9 mouse cellular contexts compared by ENCODE assay signal in genomic region chr19:29648550-29648914, GRCm38 (mm10). TPM values are rescaled to one million over a fixed set of nuclear protein-coding genes. Genes with fewer than 3 reads are reported as not detected.
A peak's percentile ranks its signal among the peaks of the same experiment; 100 is the strongest.
DNase-seq lines count a peak whose midpoint lies in the region; ATAC-seq and TF ChIP-seq lines count a peak whose summit lies in the region.
"Had no signal": no experiment of that assay in that cellular context is flagged by ENCODE, and none has a peak within 500 bp of the region (broad histone marks: within the 10 kb centered on the region; RNA-seq: fewer than 3 reads in every experiment).

No protein-coding gene starts in this region.

- H3K9ac ChIP-seq in kidney, embryonic 16.5 days (replicated peaks; ENCODE audit: low read length) = 0 out of 2 replicates have a peak overlapping the region, but pooled peaks have one; percentile 16
- H3K9ac ChIP-seq in embryonic facial prominence, embryonic 13.5 days = no peak overlapping the region; the same call in 1 of the 2 replicates
- peak overlapping the region; percentile 91 for H3K9ac ChIP-seq in hindbrain, postnatal 0 days (replicated peaks; ENCODE audit: low read length)
- H3K9ac ChIP-seq in midbrain, embryonic 16.5 days (ENCODE audit: low read depth, low read length) = peak overlapping the region; percentile 81; the same call in 1 of the 2 replicates

- H3K4me3 ChIP-seq in kidney, embryonic 16.5 days (ENCODE audit: low read length) = peak overlapping the region; percentile 86
- peak overlapping the region; percentile 86 for H3K4me3 ChIP-seq in embryonic facial prominence, embryonic 13.5 days
- peak overlapping the region; percentile 89 for H3K4me3 ChIP-seq in hindbrain, postnatal 0 days (ENCODE audit: low read length)
- peak overlapping the region; percentile 76 for H3K4me3 ChIP-seq in midbrain, embryonic 16.5 days (ENCODE audit: low read depth, low read length)

- 30% methylated on average over 4 of the region's 4 CpGs for WGBS in kidney, embryonic 16.5 days
- WGBS in embryonic facial prominence, embryonic 13.5 days = 33% methylated on average over 4 of the region's 4 CpGs
- WGBS in hindbrain, postnatal 0 days = 28% methylated on average over 4 of the region's 4 CpGs
- WGBS in midbrain, embryonic 16.5 days = 21% methylated on average over 4 of the region's 4 CpGs

- peak overlapping the region; percentile 29; the same call in 1 of the 2 replicates for H3K4me2 ChIP-seq in kidney, embryonic 16.5 days (replicated peaks; ENCODE audit: low read depth, low read length)
- peak overlapping the region; percentile 60 for H3K4me2 ChIP-seq in embryonic facial prominence, embryonic 13.5 days
- peak overlapping the region; percentile 68 for H3K4me2 ChIP-seq in hindbrain, postnatal 0 days (ENCODE audit: low read depth, low read length)
- peak overlapping the region; percentile 56 for H3K4me2 ChIP-seq in midbrain, embryonic 16.5 days (ENCODE audit: low read length)

- no peaks in the 10 kb centered on the region for H3K27me3 ChIP-seq in kidney, embryonic 16.5 days (ENCODE audit: insufficient read depth, low read length)
- no peaks in the 10 kb centered on the region for H3K27me3 ChIP-seq in embryonic facial prominence, embryonic 13.5 days
- no peaks in the 10 kb centered on the region for H3K27me3 ChIP-seq in hindbrain, postnatal 0 days (ENCODE audit: insufficient read depth, low read length)
- no peaks in the 10 kb centered on the region for H3K27me3 ChIP-seq in midbrain, embryonic 16.5 days (ENCODE audit: control insufficient read depth, insufficient read depth, low read depth, low read length)

- TF ChIP-seq CTCF in hindbrain, postnatal 0 days (IDR thresholded peaks at IDR 0.05; ENCODE audit: low read depth) = no peak

- 0 out of 2 replicates have a peak, but pooled peaks cover 6% of the 10 kb centered on the region for H3K4me1 ChIP-seq in kidney, embryonic 16.5 days (ENCODE audit: insufficient read depth, low read length)
- H3K4me1 ChIP-seq in embryonic facial prominence, embryonic 13.5 days = peaks cover 12% of the 10 kb centered on the region
- H3K4me1 ChIP-seq in hindbrain, postnatal 0 days (ENCODE audit: insufficient read depth, low read length) = no peaks in the 10 kb centered on the region
- H3K4me1 ChIP-seq in midbrain, embryonic 16.5 days (ENCODE audit: control insufficient read depth, insufficient read depth, low read length) = peaks cover 5% of the 10 kb centered on the region

- no peak for DNase-seq in kidney, postnatal 14 days
- DNase-seq in hindbrain, postnatal 0 days (ENCODE audit: low spot score) = no peak
- no peak for DNase-seq in ovary, postnatal 36 days (ENCODE audit: low spot score)
- DNase-seq in adrenal gland, postnatal 14 days = no peak
- no peak for DNase-seq in spleen, postnatal 14 days (ENCODE audit: low spot score in 2 of 2)

- peaks cover 4% of the 10 kb centered on the region; the same call in 1 of the 2 replicates for H3K9me3 ChIP-seq in kidney, embryonic 16.5 days (ENCODE audit: low read length)
- peaks cover 3% of the 10 kb centered on the region; the same call in 1 of the 2 replicates for H3K9me3 ChIP-seq in embryonic facial prominence, embryonic 13.5 days
- H3K9me3 ChIP-seq in hindbrain, postnatal 0 days (ENCODE audit: low read length) = no peaks in the 10 kb centered on the region
- H3K9me3 ChIP-seq in midbrain, embryonic 16.5 days (replicated peaks; ENCODE audit: control insufficient read depth, low read length, poor library complexity, severe bottlenecking) = peaks cover 2% of the 10 kb centered on the region; the same call in 1 of the 2 replicates

- no peak overlapping the region for H3K27ac ChIP-seq in kidney, embryonic 16.5 days (ENCODE audit: low read length)
- no peak overlapping the region for H3K27ac ChIP-seq in embryonic facial prominence, embryonic 13.5 days
- peak overlapping the region; percentile 93; the same call in 1 of the 2 replicates for H3K27ac ChIP-seq in hindbrain, postnatal 0 days
- H3K27ac ChIP-seq in midbrain, embryonic 16.5 days (ENCODE audit: low read length) = peak overlapping the region; percentile 91

- peaks cover 9% of the 10 kb centered on the region for H3K36me3 ChIP-seq in kidney, embryonic 16.5 days (ENCODE audit: insufficient read depth, low read length)
- H3K36me3 ChIP-seq in embryonic facial prominence, embryonic 13.5 days = peaks cover 9% of the 10 kb centered on the region
- H3K36me3 ChIP-seq in hindbrain, postnatal 0 days (ENCODE audit: insufficient read depth, low read length) = no peaks in the 10 kb centered on the region; the same call in 1 of the 2 replicates
- no peaks in the 10 kb centered on the region for H3K36me3 ChIP-seq in midbrain, embryonic 16.5 days (ENCODE audit: control insufficient read depth, insufficient read depth, low read length)

- ATAC-seq in kidney, embryonic 16.5 days (ENCODE audit: low FRiP score, low TSS enrichment) = no peak
- ATAC-seq in embryonic facial prominence, embryonic 13.5 days (ENCODE audit: insufficient number of reproducible peaks, insufficient read depth, low FRiP score, low TSS enrichment, low read depth) = no peak
- ATAC-seq in hindbrain, postnatal 0 days = no peak
- no peak; the same call in 1 of the 2 replicates for ATAC-seq in midbrain, embryonic 16.5 days

RNA-seq across cellular contexts. Expression of gene Ermp1, which starts 0.3 kb away (rescaled TPM):
- 24.8 and 25.1 TPM in 2 replicates for polyA plus RNA-seq in kidney, embryonic 16.5 days (2015; fragmentation: Nextera tagmentation; extraction: Ambion mirVana)
- polyA plus RNA-seq in embryonic facial prominence, embryonic 13.5 days (2015; fragmentation: Nextera tagmentation; extraction: Ambion mirVana) = 18.5 and 21.9 TPM in 2 replicates
- total RNA-seq in hindbrain, postnatal 0 days (2014; rRNA removed) = 22.5 and 28.7 TPM in 2 replicates
- 10.9 and 11.4 TPM in 2 replicates for polyA plus RNA-seq in hindbrain, postnatal 0 days (2015; fragmentation: Nextera tagmentation; extraction: Ambion mirVana)
- polyA plus RNA-seq in midbrain, embryonic 16.5 days (2015; fragmentation: Nextera tagmentation; extraction: Ambion mirVana) = 9.4 and 10.9 TPM in 2 replicates
- 52.8 and 53.8 TPM in 2 replicates for total RNA-seq in adrenal gland, postnatal 14 days (2021)

RNA-seq across cellular contexts. Expression of gene Mlana, which starts 49.1 kb away (rescaled TPM):
- not detected in 2 replicates for polyA plus RNA-seq in kidney, embryonic 16.5 days (2015; fragmentation: Nextera tagmentation; extraction: Ambion mirVana)
- polyA plus RNA-seq in embryonic facial prominence, embryonic 13.5 days (2015; fragmentation: Nextera tagmentation; extraction: Ambion mirVana) = 1.4 and 1.7 TPM in 2 replicates
- not detected in 2 replicates for total RNA-seq in hindbrain, postnatal 0 days (2014; rRNA removed)
- not detected in 2 replicates for polyA plus RNA-seq in hindbrain, postnatal 0 days (2015; fragmentation: Nextera tagmentation; extraction: Ambion mirVana)
- not detected in 2 replicates for polyA plus RNA-seq in midbrain, embryonic 16.5 days (2015; fragmentation: Nextera tagmentation; extraction: Ambion mirVana)
- not detected in 2 replicates for total RNA-seq in adrenal gland, postnatal 14 days (2021)
- total RNA-seq: hematopoietic stem cell, adult 5-6 weeks had no signal

Comparison
In these comparisons a context has a peak if more than half of its experiments do, and no peak if none do; other contexts are left out.
1. H3K27ac ChIP-seq: peak in hindbrain, postnatal 0 days (single experiment) and midbrain, embryonic 16.5 days (single experiment); none in kidney, embryonic 16.5 days (single experiment) and embryonic facial prominence, embryonic 13.5 days (single experiment).
2. Peak in every context shown above with its lines, with median percentiles within 50 percentile points of each other: H3K4me2 ChIP-seq and H3K4me3 ChIP-seq.